Mouse (Mus musculus) lung, adult 2 months (tissue): ENCODE data around the gene Syndig1.

ENCODE experiments used
- CTCF ChIP-seq: fragments of 200-500 bp; IDR thresholded peaks from 2 replicates; pipeline ENCODE4 v1.5.1; 2011; ENCODE audit warnings: mild to moderate bottlenecking, low read length, control low read depth; ENCODE audit not compliant: insufficient read depth
- POLR2A ChIP-seq: fragments of 200-500 bp; IDR thresholded peaks from 2 replicates; pipeline ENCODE4 v1.6.1; 2011; ENCODE audit warnings: low read depth, mild to moderate bottlenecking, control low read depth, low read length, borderline replicate concordance; ENCODE audit errors: extremely low read depth

- no peak for TF ChIP-seq CTCF
- TF ChIP-seq POLR2A = no peak
These were observed 153.5 kb downstream of the Syndig1 start for GRCm38 (mm10) chr2:149982466-149982865.
